Mouse (Mus musculus) c-Kit-negative CD71-positive TER-119-positive erythroid progenitor cells, embryonic 14.5 days (primary cell): ENCODE data around the gene Tjap1.

Experiments
- DNase-seq: peaks from one replicate; pipeline ENCODE4 v3.0.0-alpha.2; 2013; ENCODE audit warnings: low read depth, low spot score

Gene Tjap1

DNA sequence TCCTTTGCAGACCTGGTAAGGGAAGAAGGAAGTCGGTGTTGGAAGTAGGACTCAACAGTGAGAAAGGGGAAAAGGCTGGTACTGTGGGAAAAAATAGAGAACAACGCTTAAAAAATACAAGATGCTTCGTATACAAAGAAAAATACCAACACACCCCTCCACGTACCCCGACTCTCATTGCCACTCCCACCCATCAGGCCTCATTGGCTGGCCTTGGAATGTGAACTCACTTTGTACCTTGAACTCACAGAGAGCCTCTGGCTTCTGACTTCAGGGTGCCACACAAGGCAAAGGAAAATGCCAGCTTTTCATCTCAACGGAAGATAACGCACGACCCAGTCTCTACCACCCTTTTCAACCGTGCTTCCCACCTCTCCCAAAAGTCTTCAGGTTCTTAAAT lies 314 bp upstream of the Tjap1 start:
- no peak for DNase-seq

DNA sequence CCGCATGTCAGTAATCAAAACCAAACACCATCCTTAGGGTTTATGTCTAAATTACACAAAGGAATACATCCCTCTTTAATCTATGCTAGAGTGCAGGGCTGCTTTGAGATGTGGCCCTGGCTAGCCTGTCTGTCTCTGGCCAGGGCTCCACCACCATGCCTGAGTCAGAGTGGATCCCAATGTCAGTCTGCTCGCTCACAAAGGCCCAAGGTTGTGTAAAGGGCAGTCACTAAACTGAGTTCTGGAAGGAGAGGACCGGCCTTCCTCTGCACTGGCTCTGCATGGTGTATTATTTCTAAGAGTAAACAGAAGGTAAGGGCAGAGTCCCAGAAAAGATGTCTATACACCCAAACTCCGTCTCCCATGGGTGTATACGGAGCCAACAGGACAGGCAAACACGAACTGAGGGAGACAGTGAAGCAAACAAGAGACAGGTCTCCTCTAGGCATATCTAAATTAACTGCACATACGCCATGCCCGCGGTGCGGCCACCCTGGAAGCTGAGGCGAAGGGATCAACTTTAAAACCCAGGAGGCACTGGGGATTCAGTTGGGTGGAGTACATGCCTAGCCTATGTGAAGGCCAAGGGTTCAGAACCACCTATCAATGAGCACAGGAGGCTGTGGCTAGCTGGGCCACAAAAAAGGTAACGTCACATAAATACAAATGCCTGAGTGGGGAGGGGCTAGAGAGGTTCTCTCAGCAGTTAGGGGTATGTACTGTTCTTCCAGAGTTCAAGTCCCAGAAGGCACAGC lies 4.6 kb downstream of the Tjap1 start:
- DNase-seq = no peak

DNA sequence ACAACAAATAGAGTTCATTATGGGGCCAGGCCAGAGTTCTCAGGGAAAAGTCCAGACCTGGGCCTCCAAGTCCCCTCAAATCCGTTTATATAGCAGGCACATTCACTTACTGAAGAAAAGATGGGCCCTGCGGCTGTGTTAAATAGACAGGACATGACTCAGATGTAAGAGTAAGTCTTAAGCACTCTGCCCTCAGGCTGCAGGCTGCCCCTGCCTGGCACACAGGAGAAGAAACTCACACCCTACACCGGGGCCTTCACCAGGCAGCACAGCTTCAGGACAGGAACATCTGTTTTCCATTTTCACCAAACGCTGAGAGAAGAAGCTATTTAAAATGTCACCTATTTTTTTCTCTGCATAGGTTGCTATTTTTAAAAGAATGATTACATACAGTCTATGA lies 5.2 kb downstream of the Tjap1 start:
- no peak for DNase-seq

DNA sequence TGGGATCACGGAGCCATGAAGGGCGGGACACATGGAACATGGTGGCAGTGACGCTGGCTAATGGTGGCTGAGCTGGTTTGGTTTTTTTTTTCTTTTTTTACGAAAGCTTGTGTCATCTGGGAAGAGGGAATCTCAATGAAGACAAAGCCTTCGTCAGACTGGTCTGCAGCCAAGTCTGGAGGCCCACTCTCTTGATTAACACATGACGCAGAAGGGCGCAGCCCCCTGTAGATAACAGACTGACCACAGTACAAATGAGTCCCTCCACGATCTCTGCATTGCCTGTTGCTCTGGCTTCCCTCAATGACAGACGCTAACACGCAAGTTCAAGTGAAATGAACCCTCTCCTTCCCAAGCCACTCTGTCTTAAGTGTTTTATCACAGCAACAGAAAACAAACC lies 7.3 kb downstream of the Tjap1 start:
- no peak for DNase-seq

DNA sequence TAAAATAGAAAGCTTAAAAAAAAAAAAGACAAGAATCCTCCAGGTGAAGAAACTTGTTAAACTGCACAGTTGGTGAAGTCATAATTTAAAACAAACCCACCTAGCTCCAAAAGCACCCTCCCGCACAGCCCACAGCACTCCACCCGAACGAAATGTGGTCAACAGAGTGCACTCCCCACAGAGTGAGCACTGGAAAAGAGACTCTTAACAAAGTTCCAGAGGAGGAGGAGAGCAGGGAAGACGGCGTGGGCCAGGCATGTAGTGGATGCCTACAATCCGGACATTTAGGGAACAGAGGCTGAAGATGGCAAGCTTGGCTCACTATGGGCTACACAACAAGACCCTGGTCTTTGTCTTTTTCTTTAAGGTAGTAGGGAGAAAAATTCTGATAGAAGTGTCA lies 7.8 kb downstream of the Tjap1 start:
- no peak for DNase-seq

DNA sequence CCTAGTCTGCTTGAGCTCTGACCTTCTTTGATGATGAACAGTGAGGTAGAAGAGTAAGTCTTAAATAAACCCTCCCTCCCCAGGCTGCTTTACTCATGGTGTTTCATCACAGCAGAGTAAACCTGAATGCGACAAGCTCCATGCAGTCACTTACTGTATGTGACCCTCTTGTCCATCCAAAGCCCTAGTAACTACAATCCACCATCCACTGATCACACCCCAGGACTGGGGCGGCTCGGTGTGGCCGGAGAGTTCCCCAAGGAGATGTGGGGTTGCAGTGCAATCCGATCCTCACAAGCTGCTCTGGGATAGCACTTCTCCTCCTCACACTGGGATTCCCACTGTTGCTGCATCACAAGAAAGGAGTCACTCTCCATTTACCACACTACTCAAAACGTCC lies 8.4 kb downstream of the Tjap1 start:
- DNase-seq = no peak

DNA sequence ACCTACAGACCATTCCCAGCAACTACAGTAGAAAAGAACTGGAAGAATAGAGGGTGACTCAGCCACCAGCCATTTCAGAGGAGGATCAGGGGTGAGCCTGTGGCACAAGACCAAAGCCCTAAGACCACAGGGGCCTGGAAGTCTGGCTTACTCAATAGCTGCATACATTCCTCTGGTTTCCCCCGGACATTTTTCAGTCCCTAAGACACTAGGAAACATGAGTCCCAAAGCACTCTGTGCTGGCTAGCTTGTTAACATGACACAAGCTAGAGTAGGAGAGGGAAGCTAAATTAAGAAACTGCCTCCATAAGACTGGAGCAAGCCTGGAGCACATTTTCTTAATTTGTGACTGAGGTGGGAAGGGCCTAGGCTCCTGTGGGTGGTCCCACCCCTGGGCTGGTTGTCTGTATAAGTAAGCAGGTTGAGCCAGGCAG lies 9.0 kb downstream of the Tjap1 start:
- no peak for DNase-seq

DNA sequence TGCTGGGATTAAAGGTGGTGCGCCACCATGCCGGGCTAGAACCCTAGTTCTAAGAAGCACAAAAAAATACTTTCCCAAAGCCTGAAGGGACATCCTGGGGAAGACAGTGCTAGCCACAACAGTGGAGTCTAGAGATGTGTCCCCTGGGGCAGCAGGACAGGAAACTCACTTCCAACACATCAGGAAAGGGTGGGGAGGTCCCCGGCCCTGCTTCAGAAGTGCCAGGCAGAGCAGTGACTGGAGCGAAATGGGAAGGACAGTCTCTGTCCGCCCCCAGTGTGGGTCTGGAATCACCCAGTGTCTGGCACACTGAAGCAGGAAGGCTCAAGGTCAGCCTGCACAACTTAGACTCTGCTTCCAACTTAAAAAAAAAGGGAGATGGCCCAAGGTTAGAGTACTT lies 10.2 kb downstream of the Tjap1 start:
- DNase-seq = no peak

DNA sequence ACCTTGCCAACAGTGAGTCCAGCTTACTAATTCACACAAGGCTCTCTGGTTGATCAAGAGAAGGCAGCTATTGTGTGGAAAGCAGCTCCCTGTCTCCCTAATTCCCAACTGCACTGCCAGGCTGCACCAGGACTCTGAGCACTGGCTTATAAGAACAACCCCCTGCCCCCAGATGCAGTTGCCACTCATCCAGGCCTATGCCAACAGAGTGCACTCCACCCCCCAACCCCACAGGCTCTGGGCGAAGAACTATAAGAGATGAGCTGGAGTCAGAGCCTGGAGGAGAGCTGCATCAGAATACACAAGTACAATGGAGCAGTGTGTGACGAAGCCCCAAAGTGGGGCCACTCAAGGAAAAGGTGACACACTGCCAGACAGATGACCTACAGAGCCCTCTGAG lies 10.8 kb downstream of the Tjap1 start:
- DNase-seq = no peak

DNA sequence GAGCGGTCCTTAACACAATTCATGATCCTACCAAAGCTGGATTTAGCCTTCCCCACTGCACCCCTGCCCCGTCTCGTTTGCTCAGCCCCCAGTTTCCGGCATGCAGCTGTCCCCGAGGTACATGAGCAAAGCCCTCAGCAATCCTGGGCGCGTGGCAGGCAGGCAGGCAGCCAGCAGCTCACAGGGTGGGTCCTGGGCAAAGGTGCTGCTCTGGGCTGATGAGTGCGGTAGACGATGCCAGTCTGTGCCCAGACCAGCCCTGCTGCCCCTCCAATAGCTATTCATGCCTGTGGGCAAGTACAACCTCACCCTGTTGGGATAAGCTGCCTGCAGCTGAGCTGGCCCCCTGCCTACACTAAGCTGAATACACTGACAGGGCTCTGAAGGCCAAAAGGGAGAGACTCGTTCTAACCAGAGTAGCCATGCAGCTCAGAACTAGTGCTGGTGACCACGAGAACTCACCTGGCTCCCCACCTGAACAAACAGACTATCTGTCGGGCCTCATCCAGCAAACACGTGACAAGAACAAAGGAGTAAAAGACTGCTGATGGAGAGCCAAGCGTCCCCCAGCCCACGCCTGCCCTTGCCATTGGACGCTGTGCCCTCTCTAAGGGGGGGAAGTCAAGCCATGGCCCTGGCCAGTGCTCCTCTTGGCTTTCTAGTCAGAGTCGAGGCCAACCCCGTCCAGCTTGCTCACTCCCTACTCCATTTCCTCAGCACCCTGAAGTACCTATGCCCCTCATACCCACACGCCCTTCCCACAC lies 12.9 kb downstream of the Tjap1 start:
- no peak for DNase-seq

DNA sequence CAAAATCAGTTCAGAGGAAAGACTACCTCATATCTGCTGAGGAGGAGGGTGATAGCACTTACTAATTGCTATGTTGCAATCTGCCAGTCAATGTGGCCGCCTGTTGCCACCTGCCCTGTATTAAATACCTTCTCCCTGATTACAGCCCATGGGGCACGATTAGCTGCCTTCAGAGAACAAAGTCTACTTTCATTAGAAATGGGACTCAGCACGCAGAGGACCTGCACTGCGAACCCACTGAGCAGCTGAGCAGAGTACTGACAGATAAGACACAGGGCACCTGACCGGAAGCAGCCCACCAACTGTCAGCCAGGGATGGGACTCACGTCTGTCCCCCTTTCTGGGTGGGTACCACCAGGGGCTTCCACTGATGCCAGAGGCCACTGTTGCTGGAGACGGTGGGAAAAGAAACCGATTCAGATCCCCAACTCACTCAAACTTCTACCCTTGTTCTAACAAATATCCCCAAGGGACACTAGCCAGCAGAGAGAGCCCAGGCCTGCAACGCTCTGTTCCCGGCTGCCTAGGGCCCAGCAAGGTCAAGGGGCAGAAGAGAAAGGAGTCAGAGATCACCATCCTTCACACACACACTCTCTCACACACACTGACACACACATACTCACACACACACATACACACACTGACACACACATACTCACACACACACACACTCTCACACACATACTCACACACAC lies 14.7 kb downstream of the Tjap1 start:
- no peak for DNase-seq

DNA sequence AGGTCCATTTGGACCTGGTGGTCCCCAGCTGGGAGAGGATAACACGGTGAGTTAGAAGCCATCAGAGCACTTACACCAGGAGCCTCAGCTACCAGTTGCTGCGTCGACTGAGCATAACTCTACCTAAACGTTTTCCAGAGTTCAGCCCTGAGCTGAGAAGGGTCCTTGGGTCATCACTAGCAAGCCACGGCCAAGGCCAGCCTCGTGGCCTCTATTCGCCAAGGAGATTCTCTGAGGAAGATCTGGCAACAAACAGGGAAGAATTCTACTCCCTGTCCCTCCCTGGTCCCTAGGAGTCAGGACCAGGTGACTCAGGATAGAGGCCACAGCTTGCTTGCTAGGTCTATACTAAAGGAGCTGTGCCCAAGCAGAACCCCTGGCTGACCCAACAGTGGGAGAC lies 15.3 kb downstream of the Tjap1 start:
- DNase-seq = no peak

DNA sequence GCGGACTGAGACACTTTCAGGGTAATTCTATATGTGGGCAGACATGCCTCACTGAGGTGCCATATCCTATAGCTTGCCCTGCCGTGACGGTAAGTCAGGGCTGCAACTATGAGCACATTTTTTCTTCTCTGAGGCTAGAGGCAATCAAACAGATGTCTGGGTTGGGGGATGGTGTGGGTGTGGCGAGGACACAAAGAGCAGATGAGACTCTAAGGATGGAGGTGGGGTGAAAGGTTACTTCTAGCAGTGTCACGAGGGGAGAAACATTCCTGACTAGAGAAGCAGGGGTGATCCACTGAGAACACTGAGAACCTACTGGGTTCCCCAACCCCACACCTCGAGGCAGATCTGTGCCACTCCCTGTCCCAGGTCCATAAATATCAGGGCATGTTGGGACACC lies 15.8 kb downstream of the Tjap1 start:
- no peak for DNase-seq

DNA sequence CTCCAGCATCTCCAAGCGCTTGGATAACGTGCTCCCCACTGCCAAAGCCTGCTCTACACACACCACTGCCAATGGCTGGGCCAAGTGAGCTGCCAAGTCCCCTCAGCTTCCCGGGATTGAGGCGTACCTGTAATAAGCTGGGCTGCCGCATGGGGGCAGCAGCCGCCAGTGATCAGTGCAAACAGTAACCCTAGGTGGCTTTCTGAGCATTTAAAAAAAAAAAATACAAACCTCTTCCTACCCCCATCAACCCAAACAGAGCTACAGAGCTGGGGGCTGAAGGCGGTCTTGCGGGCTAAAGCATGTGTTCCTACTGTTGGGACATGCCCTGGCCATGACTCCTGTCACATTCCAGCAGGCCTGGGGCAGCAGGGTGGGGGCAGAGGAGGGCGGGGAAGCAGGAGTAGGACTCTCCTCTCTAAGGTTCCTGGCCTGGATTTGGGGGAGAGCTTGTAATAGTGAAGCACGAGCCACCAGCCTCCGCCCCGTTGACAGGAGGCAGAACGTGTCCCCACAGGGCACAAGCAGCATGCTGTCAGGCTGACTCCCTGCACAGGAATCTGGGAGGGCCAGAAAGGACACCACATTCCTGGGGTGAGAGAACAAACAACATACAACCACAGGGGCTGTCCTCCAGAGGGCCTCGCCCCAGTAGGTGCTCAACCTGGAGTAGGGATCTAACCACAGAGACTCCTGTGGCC lies 16.8 kb downstream of the Tjap1 start:
- DNase-seq = no peak

DNA sequence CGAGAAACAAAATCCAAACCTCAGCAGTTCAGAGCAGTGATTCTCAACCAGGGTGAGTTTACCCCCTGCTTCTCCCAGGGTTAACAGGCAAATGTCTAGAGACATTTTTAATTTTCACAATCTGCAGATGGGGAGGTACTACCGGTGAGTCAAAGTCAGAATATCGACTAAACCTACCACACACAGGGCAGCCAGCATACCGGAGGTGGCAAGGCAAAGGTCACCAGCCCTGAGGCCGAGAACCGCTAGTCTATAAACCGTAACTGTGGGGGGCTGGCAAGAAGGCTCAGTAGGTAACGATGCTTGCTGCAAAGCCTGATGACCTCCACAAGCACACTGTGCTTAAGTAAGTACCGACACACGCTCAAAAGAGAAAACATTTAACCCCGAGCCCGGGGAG lies 17.3 kb downstream of the Tjap1 start:
- DNase-seq = no peak

DNA sequence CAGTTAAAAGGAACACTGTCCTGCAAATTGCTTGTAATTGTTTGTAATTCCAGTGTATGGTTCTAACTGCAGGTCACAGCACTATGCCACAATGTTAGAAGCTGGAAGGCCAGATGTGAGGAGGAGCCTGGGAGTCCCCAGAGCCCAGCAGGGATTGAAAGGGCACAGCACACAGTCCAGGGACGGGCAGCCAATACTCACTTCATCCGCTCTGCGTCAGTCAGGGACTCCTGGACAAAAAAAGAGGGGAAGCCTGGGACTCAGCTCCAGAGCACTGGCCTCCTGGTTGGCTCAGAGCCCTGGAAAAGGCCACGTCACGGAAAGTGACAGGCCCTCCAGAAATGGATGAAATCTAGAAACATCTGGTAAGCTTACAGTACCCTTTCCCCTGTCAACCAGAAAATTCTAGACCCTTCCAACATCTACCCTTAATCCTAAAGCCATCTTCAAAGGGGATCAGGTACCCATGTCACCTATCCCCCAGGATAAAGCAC lies 20.6 kb downstream of the Tjap1 start:
- DNase-seq = no peak

DNA sequence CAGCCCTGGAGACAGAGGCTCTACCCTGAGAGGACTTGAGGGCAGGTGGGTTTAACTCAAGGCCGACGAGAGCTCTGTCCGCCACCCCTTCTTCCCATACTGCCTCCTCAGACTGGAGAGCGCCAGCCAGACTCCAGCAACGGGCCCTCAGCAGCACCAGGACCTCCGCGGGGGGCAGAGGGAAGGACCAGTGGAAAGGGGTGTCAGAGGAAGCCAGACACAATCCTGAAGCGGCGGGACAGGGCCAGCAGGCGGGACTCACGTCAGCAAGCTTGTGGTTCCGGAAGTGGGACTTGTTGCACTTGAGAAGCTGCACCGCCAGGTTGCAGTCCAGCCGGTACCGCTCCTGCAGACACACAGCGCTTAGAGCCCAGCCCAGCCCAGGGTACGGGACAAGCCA lies 23.2 kb downstream of the Tjap1 start:
- no peak for DNase-seq

DNA sequence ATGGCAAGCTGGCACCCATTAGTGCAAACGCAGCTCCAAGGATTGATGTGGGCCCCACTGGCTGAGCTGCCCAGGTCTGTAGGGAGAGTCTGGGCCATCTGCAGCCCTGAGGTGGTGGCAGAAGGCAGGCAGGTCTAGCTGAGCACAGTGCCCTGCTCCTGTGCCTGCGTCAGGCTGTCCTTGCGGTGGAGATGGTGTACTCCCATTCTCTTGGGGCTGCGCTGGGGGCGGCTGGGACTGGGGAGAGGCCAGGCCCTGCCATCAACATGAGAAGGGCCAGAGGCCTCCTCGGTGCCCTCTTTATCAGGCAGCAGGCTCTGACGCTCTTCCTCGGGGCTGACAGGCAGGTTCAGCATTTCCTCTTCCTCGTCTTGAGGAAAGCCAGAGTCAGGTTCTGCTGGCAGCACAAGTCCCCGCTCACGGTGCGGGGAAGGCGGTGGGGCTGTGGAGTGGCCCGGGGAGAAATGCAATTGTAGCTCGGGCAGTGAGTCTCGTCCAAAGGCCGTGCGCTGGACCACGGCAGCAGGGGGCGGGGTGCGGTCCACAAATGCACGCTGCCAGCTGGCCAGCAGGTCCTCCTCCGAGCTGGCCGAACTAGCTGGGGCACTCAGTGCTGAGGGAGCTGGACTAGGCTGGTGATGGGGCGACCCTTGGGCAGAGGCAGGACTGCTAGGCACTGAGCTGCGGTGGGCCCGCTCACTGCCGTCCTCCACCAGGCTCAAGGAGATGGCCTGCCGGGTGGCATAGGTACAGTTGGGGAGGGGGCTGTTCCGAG lies 24.4 kb downstream of the Tjap1 start:
- DNase-seq = no peak

DNA sequence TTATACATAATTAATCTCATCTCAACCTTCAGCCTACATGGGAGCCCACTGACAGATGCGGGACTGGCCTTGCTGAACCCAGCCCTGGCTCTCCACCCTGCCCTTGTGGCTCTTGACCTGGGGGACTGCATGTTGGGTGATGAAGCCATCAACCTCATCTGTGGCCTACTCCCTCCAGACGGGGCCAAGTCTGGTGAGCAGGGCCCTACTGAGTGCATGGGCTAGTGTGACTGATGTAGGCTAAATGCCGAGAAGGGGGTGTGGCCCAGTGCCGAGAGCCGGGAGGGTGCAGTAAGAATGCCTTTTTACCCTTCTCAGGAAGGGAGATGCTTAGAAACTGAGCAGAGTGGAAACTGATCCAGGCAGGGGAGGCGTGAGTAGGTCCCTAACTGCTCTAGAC lies 27.7 kb downstream of the Tjap1 start:
- DNase-seq = no peak

DNA sequence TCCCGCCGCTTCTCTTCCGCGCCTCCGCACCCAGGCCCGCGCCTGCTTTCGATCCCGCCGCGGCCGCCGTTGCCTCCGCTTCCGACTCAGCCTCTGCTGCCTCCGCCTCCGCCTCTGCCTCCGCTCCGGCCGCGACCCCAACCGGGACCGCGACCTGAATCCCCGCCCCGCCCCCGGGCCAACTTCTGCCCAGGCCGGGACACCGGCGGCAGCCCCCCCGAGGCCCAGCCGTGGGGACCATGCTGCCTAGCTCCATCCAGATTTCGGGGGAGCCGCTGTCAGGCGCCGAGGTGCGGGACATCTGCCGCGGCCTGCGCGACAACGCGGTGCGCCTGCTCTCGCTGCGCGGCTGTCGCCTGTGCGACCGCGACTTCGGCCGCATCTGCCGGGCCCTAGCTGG lies 28.7 kb downstream of the Tjap1 start:
- no peak for DNase-seq

DNA sequence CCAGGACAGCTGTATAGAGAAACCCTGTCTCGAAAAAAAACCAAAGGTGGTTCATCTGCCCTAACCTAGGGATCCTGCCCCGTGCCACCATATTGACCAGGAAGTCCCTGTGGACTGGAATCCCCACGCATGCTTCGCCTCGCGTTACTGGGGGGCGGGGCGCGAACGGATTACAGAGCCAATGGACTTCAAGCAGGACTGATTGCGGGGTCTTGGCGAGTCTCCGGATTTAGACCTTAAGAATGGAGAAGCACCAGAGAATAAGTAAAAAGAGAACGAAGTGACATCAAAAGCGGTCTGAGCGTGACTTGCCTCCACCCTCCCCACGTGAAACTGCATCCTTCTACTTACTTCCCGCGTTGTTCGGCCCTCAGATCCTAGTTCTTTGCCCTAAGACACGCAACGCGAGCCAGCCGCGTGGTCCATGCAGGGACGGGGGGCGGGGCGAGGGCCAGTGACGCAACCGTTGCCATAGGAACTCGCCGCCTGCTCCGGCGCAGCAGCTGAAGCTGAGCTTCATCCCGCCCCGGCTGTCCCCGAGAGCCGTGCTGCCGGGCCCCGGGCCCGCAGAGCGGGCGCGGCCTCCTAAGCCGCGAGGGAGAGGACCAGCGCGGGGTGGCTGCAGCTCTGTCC lies 29.3 kb downstream of the Tjap1 start, which contains the start of gene Lrrc73:
Gene Lrrc73 (plus strand): TSS at position 80 of the 633 bp plus-strand sequence.
- peak; percentile 60 for DNase-seq
